Mouse (Mus musculus): ENCODE results near the gene Igll1.

Igll1 gene

DNA sequence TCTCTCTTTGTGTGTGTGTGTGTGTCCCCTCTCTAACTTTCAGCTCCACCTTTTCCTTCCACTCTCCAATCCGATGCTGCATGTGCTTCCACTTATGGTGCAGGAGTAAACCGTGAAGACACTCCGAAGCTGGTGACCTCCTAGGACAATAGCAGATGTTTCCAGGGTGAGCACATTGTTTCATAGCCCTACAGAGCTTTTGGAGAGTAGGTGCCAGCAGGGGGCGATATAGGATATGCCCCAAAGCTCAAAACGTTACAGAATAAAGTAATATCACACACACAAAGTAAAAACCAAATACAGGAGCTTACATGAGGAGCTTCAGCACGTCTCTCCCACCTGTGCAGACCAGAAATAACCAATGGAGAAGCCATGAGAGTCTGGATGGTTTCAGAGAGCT is 8.9 kb downstream of the Igll1 start:
- DNase-seq (ENCODE audit: low read depth) = peak; percentile 82

DNA sequence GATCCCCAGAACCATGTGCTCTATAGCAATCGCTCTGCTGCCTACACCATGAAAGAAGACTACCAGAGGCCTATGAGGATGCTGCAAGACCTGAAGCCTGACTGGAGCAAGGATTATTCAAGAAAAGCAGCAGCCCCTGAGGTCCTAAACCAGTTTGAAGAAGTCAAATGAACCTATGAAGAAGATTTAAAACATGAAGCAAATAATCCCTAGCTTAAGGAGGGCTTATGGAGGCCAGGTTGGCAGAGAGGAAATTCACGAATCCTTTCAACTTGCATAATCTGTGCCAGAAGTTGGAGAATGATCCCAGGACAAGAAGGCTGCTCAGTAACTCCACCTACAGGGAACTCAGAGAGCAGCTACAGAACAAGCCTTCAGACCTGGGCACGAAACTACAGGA is 11.4 kb downstream of the Igll1 start:
- no peak for DNase-seq (ENCODE audit: low read depth)

DNA sequence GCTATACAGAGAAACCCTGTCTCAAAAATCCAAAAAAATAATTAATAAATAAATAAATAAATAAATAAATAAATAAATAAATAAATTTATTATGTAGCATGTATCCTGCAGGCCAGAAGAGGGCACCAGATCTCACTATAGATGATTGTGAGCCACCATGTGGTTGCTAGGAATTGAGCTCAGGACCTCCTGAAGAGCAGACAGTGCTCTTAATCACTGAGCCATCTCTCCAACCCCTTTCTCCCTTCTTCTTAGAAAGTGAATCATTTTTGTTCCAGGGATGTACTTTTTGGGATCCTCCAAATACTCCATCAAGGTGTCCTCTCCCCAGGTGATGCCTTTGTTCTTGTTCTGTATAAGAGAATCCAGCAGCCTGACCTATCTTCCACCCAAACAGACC is 14.6 kb downstream of the Igll1 start:
- DNase-seq (ENCODE audit: low read depth) = no peak

DNA sequence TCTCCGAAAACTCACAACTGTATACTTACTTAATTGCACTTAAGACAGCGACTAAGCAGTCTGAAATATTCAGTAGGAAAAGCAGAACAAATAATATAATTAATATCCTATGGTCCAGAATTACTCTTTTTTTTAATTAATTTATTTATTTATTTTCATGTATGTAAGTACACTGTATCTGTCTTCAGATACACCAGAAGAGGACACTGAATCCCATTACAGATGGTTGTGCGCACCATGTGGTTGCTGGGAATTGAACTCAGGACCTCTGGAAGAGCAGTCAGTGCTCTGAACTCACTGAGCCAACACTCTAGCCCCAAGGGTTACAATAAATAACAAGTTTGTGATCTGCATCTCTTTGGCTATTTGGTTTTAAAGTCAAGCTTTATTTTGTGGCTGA is 34.1 kb downstream of the Igll1 start:
- peak; percentile 18 for DNase-seq (ENCODE audit: low read depth)

DNA sequence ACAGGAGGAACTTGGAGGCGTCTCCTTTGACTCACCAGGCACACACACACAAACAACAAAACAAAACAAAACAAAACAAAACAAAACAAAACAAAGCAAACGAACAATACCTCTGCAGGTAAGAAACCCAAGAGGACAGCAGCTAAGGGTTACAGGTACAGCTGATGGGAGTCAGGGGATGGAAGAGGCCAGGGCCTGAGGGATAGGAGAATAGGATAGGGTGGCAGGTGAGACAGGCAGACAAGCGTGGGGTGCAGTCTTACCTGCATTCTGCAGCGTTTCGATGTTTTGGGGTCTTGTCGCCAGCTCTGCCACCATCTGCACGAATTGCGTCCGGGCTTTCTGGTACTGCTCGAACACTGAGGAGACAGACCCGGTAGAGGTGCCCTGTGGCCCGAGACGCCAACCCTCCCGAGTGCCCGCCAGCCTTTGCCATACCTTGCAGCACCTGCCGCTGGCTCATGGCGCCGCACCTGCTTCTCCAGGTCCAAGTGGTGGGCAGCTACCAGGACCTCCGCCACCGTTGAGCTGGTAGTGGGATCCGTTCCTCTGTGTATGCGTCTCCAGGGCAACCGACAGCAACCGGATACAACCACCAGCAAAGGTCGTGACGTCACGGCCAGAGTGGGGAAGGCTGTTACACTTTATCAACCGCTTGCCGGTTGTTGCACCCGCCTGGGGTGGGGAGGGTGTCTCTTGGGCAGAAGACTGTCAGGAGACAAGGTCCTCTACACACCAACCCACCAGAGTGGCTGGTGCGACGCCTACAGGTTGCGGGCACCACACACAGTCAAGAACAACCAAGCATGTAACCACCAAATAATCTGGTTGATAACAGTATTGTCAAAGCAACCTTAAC is 34.8 kb downstream of the Igll1 start, which contains the start of gene Spag6l:
Spag6l (minus strand) TSS at position 700 of the 859 bp plus-strand sequence.
- peak; percentile 95 for DNase-seq (ENCODE audit: low read depth)

DNA sequence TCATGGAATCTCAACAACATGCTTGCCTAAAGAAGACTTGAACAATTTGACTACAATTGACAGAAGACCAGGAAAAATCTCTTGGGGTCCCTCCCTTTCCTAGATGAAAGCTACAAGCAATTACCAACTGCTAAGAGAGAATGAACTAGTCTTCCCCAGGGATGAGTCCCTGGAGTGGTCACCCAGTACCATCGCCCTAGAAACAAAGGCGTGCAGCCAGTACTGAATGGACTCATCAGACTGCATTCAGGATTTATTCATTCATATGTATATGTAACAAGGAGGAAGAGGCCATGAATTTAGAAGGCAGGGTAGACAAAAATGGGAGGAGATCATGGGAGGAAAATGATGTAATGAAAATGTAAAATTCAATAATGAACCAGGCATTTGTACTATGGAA is 37.6 kb downstream of the Igll1 start:
- no peak for DNase-seq (ENCODE audit: low read depth)

DNA sequence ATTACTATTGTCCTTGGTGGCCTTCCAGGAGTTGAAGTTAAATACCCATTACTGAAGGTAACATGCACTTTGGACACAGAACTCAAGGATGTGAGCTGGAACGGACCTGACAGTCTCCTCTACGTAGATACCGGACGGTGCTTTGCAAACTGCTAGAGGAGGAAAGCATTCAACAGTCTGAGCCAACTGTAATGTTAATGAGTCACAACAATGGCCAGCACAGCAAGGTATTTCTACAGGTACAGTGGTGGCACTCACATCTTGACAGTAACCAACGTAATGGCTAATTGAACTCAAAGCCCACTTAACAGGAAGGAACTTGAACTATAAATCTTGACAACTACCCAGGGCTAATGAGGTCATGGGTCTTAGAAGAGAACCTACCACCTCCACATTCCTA is 38.3 kb downstream of the Igll1 start:
- no peak for DNase-seq (ENCODE audit: low read depth)

Data from induced T-regulatory cell, adult 2 months (primary cell).